Mouse (Mus musculus) R1 (cell line): ENCODE results near the gene Tmed11.
A peak's percentile ranks its signal among the peaks of the same experiment; 100 is the strongest.
"Not testable (repeated sequence)": the region's sequence is repeated elsewhere in the genome, so short reads cannot be mapped to it uniquely, and the experiment has no call there.

Experiments
- DNase-seq: peaks from one replicate; pipeline ENCODE4 v3.0.0-alpha.2; 2018; ENCODE audit warnings: low read depth, low spot score

Tmed11 gene

DNA sequence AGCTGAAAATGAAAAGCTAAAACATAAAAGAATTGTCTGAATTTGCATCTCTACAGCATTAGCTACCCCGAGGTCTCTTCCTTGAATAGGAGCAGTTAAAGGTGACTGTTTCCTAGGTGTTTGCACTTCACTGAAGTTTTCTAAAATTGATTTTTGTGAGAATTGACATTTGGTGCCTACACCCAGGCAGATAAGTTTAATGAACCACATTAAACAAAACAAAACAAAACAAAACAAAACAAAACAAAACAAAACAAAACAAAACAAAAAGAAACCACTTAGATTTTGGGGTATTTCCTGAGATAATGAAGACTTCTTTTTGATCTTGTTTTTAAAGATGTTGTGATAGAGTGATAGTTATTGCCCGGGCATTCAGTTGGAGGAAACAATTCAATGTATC is at the start of gene Tmed11:
Tmed11 (minus strand) TSS at position 101 of the 400 bp plus-strand sequence.
- DNase-seq = not testable (repeated sequence)

DNA sequence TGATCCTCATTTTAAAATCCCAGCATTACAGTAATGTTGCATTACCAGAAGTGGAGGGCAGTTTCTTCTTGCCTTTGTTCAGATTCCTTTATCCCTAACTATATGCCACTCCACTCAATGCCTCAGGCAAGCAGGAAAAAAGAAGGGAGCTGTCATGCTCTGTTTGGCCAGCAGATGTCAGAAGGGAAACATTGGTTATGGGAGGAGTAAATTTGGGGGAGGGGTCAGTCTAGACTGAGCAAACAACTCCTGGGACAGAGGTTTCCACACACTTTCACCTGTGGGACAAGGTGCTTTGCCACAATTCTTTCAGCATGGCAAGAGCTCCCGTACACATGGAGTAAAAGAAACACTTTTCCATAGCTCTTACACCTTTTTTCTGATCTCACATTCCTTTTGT is 41.0 kb upstream of the Tmed11 start:
- DNase-seq = peak; percentile 64

GRCm38 (mm10) chr5:108823276-108823675 is 28.1 kb upstream of the Tmed11 start:
- DNase-seq = no peak

DNA sequence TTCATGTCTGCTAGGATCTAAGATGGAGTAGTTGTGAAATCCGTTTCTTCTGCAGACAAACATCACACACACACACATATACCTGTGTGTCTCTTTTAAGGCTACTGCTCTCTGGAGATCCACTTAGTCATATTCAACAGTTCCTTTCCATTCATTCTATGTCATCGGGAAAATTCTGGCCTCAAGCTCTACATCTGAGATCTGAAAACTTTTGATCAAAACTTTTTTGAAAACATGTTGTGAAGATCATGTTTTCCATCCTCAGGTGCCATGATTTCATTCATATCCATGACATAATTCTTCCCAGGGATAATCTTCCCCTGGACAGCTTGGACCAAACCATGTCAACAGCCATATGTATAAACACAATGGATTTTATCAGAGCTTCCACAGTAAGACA is 13.6 kb upstream of the Tmed11 start, which contains the start of gene Vmn2r8:
Vmn2r8 (minus strand) TSS at position 101 of the 400 bp plus-strand sequence.
- not testable (repeated sequence) for DNase-seq

DNA sequence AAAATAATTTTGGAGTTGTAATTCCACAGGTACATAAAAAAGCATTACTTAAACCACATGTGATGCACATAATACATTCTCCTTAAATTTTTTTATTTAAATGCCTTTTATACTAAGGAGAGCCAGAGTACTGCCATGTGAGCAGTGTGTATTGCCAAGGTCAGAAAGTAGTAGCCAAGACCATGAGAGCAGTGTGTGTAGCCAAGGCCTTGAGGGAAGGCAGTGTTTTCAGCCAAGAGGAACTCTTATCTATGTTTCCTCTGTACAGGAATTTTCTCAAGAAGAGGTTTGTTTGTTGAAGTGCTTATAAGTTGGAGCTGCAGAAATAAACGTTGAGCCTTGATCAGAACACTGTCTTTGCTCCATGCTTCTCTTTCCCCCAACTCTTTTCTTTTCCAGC is 8.5 kb upstream of the Tmed11 start:
- DNase-seq = no peak

DNA sequence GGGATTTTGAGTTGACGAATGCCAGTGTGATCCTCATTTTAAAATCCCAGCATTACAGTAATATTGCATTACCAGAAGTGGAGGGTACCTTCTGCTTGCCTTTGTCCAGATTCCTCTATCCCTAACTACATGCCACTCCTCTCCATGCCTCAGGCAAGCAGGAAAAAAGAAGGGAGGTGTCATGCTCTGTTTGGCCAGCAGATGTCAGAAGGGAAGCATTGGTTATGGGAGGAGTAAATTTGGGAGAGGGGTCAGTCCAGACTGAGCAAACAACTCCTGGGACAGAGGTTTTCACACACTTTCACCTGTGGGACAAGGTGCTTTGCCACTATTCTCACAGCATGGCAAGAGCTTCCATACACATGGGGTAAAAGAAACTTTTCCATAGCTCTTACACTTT is 4.8 kb downstream of the Tmed11 start:
- DNase-seq = peak; percentile 41

GRCm38 (mm10) chr5:108774630-108775306 is 20.4 kb downstream of the Tmed11 start, which contains the start of gene Rnf212:
Rnf212 (minus strand) TSS chr5:108774982.
- peak; percentile 75 for DNase-seq

DNA sequence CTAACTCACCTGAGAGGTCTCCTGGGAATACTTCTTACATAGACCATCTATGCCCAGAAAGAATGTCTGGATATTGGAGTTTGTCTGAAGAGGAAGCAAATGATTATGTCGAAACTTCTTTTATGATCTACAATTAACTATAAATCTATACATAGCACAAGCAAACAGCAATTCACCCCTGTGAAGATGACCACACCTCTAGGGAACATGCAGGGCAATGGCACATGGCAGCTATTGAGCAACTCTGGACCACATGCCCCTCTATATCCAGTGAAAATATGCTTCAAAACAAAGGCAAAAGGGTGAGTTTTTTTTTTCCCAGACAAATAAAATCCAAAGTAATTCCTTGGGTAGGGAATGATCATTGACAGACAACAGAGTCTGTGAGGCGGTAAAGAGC is 35.2 kb downstream of the Tmed11 start:
- DNase-seq = no peak

DNA sequence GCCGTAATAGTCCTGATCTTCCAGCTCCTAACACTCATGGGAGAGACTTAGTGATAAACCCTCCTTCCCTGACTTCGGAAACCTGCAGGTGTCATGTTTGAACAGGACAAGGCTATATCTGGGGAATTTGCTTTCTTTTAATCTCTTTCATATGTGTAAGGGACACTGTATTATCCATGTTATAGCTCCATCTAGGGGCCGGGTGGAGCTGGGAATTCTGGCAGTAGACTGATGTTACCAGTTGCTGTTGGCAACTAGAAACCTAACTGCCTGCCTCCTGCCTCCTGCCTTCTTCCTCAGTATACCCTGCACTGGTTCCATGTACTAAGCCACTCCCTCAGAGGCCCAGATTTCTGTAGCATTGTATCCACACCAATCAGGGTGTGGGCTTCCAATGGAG is 36.8 kb downstream of the Tmed11 start:
- peak; percentile 36 for DNase-seq

GRCm38 (mm10) chr5:108751258-108751657 is 43.9 kb downstream of the Tmed11 start:
- DNase-seq = not testable (repeated sequence)

GRCm38 (mm10) chr5:108750328-108751210 is 44.6 kb downstream of the Tmed11 start:
- DNase-seq = no peak

GRCm38 (mm10) chr5:108744629-108745028 is 50.5 kb downstream of the Tmed11 start:
- DNase-seq = no peak

- DNase-seq = peak; percentile 67
Measured at GRCm38 (mm10) chr5:108743856-108744255, 51.3 kb downstream of the Tmed11 start.

GRCm38 (mm10) chr5:108742596-108742995 is 52.6 kb downstream of the Tmed11 start:
- no peak for DNase-seq

GRCm38 (mm10) chr5:108741844-108742243 is 53.3 kb downstream of the Tmed11 start:
- no peak for DNase-seq

- DNase-seq = no peak
Measured at GRCm38 (mm10) chr5:108727425-108727824, 67.7 kb downstream of the Tmed11 start.
